Mouse (Mus musculus) liver, embryonic 16.5 days (tissue): Measurements from ENCODE around the gene Asap2. TPM values are rescaled to one million over a fixed set of nuclear protein-coding genes. Genes with fewer than 3 reads are reported as not detected.

Experiments used
- ATAC-seq: fragments of 200-750 bp; cut with Nextera tagmentation; 2 replicates; pipeline ENCODE4 v1.8.0; 2017; ENCODE audit warnings: low read depth, mild to moderate bottlenecking, moderate number of reproducible peaks, moderate library complexity
- H3K27ac ChIP-seq: fragments of 300-500 bp; sonication (generic); 2 replicates; pipeline ENCODE4 v1.5.1; 2014; ENCODE audit warnings: mild to moderate bottlenecking, low read length
- H3K27me3 ChIP-seq: fragments of 300-500 bp; sonication (generic); 2 replicates; pipeline ENCODE4 v1.6.1; 2014; ENCODE audit warnings: low read depth, low read length, mixed read lengths; ENCODE audit not compliant: control insufficient read depth, insufficient read depth
- H3K36me3 ChIP-seq: fragments of 300-500 bp; sonication (generic); 2 replicates; pipeline ENCODE4 v1.6.1; 2014; ENCODE audit warnings: mild to moderate bottlenecking; ENCODE audit not compliant: control insufficient read depth, insufficient read depth
- H3K4me1 ChIP-seq: fragments of 300-500 bp; sonication (generic); 2 replicates; pipeline ENCODE4 v1.6.1; 2014; ENCODE audit warnings: low read depth, low read length, mixed read lengths; ENCODE audit not compliant: control insufficient read depth
- H3K4me2 ChIP-seq: fragments of 300-500 bp; sonication (generic); 2 replicates; pipeline ENCODE4 v1.6.1; 2014; ENCODE audit warnings: low read depth, low read length, mixed read lengths
- H3K4me3 ChIP-seq: fragments of 300-500 bp; sonication (generic); 2 replicates; pipeline ENCODE4 v1.5.1; 2014; ENCODE audit warnings: low read depth, mild to moderate bottlenecking, low read length
- H3K9ac ChIP-seq: fragments of 300-500 bp; sonication (generic); 2 replicates; pipeline ENCODE4 v1.6.1; 2014; ENCODE audit warnings: low read depth, low read length
- H3K9me3 ChIP-seq: fragments of 300-500 bp; sonication (generic); replicated peaks from 2 replicates; pipeline ENCODE4 v1.6.1; 2016; ENCODE audit warnings: low read length; ENCODE audit not compliant: control insufficient read depth
- WGBS: fragments of 180-500 bp; shearing (Covaris S2); extraction: QIAGEN DNeasy Blood & Tissue Kit; methylation state at CpG from one replicate; pipeline ENCODE4 v1.1.7; 2014; ENCODE audit not compliant: insufficient replicate concordance; 5-methylcytosine and 5-hydroxymethylcytosine counted together
- polyA plus RNA-seq: library from polyadenylated mRNA; unstranded; fragments of >200 nt; fragmentation: Nextera tagmentation; extraction: Ambion mirVana; gene quantifications from 2 replicates; pipeline ENCODE4 v1.2.1, GENCODE M21; 2015

Asap2 gene
- polyA plus RNA-seq, 1 experiment from 2014 or later: 1.5 TPM

DNA sequence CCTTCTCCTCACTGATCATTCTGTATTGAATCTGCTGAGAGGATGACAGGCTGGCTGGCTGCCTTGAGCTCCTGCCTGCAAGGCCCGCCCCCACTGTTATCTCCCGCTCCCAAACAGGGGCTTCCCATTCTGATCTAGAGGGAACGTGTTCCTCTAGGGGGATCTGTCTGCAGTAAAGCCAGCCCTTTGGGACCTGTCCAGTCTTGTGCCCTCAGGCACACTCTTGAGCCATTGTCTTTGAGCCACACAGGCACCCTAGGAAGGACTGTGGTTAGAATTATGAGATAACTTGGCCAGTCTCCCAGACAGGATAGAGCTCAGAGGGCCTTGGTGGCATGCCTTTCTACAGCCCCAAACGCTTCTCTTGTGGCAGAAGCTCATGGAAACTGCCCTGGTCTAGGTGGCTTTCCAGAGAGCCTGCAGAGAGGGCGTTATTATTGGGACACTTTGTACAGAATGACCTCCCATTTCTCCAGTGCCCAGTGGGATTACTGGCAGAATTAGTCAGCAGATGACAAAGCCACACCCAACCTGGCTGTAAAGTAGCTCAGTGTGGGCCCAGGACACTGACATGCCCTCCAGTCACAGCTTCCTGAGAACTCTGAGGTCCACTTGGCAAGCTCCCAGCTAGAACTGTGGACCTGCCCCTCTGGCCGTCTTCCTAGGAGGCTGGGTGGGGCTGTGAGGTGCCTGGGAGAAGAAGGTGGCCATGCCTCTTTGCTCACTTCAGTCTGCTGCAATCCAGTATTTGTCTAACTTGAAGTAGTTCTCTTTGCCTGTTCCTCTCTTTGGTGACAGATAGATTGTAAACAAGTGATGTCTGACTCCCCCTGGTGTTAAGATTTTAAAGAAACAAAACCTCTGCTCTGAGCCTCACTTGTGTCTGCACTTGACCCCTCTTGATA lies 237.1 kb downstream of the Asap2 start:
- no peaks in the 10 kb centered on the region for H3K36me3 ChIP-seq
- no peak overlapping the region; the same call in 1 of the 2 replicates for H3K9ac ChIP-seq
- peaks cover 23% of the 10 kb centered on the region for H3K4me1 ChIP-seq
- 23% methylated on average over 6 of the region's 6 CpGs for WGBS
- H3K9me3 ChIP-seq: no peaks in the 10 kb centered on the region
- H3K27ac ChIP-seq: 0 out of 2 replicates have a peak overlapping the region, but pooled peaks have one; percentile 31
- H3K4me2 ChIP-seq: no peak overlapping the region
- no peaks in the 10 kb centered on the region for H3K27me3 ChIP-seq
- peak; percentile 54 for ATAC-seq
- no peak overlapping the region for H3K4me3 ChIP-seq

- no peak overlapping the region for H3K9ac ChIP-seq
- 29% methylated on average over 4 of the region's 4 CpGs for WGBS
- no peak overlapping the region for H3K4me3 ChIP-seq
- no peak overlapping the region for H3K4me2 ChIP-seq
- no peak overlapping the region for H3K27ac ChIP-seq
- no peaks in the 10 kb centered on the region for H3K36me3 ChIP-seq
- no peak for ATAC-seq
- no peaks in the 10 kb centered on the region for H3K9me3 ChIP-seq
- H3K27me3 ChIP-seq: no peaks in the 10 kb centered on the region
- peaks cover 23% of the 10 kb centered on the region for H3K4me1 ChIP-seq
Observed at GRCm38 (mm10) chr12:21228650-21229049, 238.4 kb downstream of the Asap2 start.

DNA sequence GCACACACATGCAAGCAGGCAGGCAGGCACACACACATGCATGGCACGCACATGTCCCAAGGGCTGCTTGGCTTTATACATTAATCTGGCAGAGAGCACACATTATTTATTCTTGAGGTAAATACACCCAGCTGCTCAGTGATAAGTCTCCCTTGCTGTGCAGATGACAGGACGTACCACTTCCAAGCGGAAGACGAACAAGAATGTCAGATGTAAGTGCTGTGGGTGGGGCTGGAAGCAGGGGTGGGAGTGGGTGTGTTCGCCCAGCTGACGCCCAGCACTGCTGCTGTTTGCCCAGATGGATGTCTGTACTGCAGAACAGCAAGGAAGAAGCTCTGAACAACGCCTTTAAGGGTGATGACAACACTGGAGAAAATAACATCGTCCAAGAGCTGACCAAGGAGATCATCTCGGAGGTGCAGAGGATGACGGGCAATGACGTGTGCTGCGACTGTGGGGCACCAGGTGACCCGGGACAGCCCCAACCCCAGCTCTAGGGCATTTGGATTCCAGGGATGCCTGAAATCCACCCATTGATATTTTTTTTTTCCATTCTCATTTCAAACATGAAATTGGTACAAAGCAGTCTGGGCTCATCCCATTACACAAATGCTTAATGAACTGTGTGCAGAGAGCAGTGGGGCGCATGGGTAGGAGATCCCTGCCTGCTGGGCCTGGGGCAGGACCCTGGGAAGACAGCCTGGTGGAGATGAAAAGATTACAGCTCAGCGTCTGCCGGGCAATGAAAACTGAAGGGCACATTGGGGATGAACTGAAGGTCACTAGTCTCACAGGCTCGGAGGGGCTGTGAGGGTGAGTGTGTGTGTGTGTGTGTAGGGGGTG lies 239.0 kb downstream of the Asap2 start:
- ATAC-seq: peak; percentile 65
- H3K9me3 ChIP-seq: no peaks in the 10 kb centered on the region
- H3K36me3 ChIP-seq: no peaks in the 10 kb centered on the region
- no peak overlapping the region for H3K4me3 ChIP-seq
- no peaks in the 10 kb centered on the region for H3K27me3 ChIP-seq
- H3K27ac ChIP-seq: no peak overlapping the region
- H3K9ac ChIP-seq: no peak overlapping the region
- H3K4me2 ChIP-seq: no peak overlapping the region
- 45% methylated on average over 17 of the region's 17 CpGs for WGBS
- H3K4me1 ChIP-seq: peaks cover 23% of the 10 kb centered on the region

DNA sequence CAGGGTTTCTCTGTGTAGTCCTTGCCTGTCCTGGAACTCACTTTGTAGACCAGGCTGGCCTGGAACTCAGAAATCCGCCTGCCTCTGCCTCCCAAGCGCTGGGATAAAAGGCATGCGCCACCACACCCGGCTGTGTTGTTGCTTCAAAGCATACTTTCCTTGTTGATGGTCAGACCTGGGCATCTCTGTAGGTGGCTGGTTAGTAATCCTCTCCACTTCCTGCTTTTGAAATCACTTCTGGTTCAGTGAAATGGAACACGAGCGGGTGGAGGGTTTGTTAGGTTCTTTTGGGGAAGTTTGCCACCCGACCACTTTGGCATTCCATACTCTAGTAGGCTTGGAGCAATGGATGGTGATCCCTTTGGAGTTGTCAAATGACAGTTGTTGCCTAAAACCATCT lies 243.5 kb downstream of the Asap2 start:
- no peak overlapping the region for H3K4me2 ChIP-seq

DNA sequence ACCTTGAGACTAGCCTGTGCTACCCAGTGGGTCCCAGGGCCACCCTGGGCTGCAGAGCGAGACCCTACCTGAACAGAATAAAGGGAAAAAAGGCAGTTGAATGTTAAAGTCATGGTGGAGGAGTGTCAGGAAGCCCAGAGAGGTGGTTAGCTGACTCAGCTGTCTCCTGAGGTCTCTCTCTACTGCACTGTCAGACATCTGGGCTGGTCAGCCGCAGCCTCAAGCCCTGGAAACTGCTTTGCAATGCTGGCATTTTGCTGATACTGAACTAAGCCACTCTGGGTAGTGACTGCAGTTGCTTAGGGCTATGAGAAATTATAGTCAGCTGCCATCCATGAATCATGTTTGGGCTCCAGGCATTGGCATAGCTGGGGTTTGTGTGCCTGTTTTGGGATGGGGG lies 244.3 kb downstream of the Asap2 start:
- no peak overlapping the region for H3K4me3 ChIP-seq
- H3K4me1 ChIP-seq: no peaks in the 10 kb centered on the region; the same call in 1 of the 2 replicates
- H3K27ac ChIP-seq: no peak overlapping the region
- H3K9ac ChIP-seq: no peak overlapping the region
- no peaks in the 10 kb centered on the region; the same call in 1 of the 2 replicates for H3K36me3 ChIP-seq
- H3K9me3 ChIP-seq: no peaks in the 10 kb centered on the region
- 37% methylated on average over 2 of the region's 2 CpGs for WGBS
- H3K4me2 ChIP-seq: no peak overlapping the region
- ATAC-seq: no peak
- no peaks in the 10 kb centered on the region for H3K27me3 ChIP-seq

More for the DNA sequence above, 243.5 kb downstream of the Asap2 start:
- no peak for ATAC-seq
- Histone ChIP-seq H3K27me3 (no peaks in the 10 kb centered on the region), H3K4me3 (no peak overlapping the region), H3K9me3 (no peaks in the 10 kb centered on the region), H3K36me3 (no peaks in the 10 kb centered on the region; the same call in 1 of the 2 replicates), H3K9ac (no peak overlapping the region), H3K4me1 (peaks cover 6% of the 10 kb centered on the region), H3K27ac (no peak overlapping the region)
- WGBS: 62% methylated on average over 7 of the region's 7 CpGs

DNA sequence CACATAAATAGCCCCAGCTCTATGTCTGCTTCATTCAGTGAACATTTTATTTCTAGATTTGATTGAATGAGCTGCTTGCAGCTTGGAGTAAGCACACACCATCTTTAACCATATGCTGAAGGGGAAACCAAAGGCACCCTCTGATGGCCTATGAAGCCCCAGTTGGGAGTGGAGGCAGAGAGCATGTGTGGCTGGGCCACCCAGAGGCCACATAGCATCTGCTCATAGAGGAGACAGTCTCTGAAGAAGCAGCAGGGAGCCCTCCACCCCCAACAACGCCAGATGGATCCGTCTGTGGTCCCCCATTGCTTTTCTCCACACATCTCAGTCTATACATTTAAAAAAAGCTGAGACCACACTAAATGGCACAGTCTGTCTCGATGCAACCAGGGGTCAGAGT lies 251.7 kb downstream of the Asap2 start:
- Histone ChIP-seq H3K27me3 (no peaks in the 10 kb centered on the region), H3K36me3 (no peaks in the 10 kb centered on the region; the same call in 1 of the 2 replicates), H3K27ac (no peak overlapping the region), H3K4me1 (no peaks in the 10 kb centered on the region), H3K4me3 (no peak overlapping the region), H3K9ac (no peak overlapping the region), H3K4me2 (no peak overlapping the region), H3K9me3 (no peaks in the 10 kb centered on the region)
- 65% methylated on average over 3 of the region's 3 CpGs for WGBS
- no peak for ATAC-seq

DNA sequence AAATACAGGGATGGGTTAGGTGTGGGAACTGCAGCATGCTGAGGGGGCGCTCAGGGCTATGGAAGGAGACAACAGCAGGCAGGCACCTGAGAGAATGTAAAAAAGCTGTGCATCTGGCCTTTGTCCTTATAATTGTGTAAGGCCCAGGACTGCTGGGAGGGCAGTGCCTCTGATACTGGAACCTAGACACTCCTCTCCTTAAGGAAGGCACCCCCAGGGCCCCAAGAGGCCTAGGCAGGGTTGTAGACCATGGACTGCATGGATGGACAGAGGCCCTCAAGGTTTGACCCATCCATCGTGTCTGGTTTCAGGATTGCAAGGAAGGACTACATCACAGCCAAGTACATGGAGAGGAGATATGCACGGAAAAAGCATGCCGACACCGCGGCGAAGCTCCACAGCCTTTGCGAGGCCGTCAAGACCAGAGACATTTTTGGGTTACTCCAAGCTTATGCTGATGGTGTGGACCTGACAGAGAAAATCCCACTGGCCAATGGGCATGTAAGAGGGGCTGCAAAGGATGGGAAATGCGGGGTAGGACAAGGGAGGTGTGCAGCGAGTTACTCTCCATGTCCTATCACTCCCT lies 254.2 kb downstream of the Asap2 start:
- Histone ChIP-seq H3K9ac (no peak overlapping the region), H3K4me1 (no peaks in the 10 kb centered on the region), H3K4me3 (no peak overlapping the region), H3K36me3 (no peaks in the 10 kb centered on the region), H3K4me2 (no peak overlapping the region), H3K9me3 (no peaks in the 10 kb centered on the region), H3K27ac (no peak overlapping the region), H3K27me3 (no peaks in the 10 kb centered on the region)
- no peak for ATAC-seq
- WGBS: 83% methylated on average over 11 of the region's 11 CpGs

DNA sequence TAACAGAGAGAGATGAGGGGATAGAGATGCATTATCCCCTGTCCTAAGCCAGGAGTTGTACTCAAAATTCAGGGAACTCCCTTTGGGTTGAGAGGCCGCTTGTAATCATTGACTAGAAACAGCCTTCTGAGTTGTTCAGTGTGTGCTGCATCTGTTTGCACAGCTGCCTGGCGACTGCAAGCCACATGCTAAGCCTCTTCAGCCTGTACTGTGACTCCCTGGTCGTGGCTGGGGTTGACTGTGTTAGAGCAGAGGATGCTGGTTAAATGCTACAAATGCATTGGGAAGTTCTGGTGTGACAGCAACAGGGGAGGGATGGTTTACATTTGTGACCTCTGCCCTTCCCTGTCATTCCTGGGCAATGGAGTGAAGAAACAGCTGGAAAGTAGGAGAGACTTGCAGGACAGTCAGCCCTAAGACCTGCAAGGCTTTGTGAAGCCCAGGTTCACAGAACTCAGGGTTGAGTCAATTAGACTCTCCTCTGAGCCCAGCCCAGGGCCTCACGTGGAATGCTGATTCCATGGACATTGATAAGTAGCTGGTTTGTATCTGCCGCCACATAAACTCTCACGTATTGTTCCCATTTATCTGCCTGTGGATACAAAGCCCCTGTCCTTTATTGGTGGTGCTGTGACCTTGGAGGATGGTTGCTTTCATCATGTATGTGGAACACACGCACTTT lies 257.6 kb downstream of the Asap2 start:
- H3K4me1 ChIP-seq: no peaks in the 10 kb centered on the region
- H3K9me3 ChIP-seq: no peaks in the 10 kb centered on the region
- no peak overlapping the region for H3K27ac ChIP-seq
- H3K4me3 ChIP-seq: no peak overlapping the region
- no peaks in the 10 kb centered on the region for H3K27me3 ChIP-seq
- 61% methylated on average over 7 of the region's 7 CpGs for WGBS
- H3K4me2 ChIP-seq: no peak overlapping the region
- H3K36me3 ChIP-seq: peaks cover 7% of the 10 kb centered on the region
- peak; percentile 81 for ATAC-seq
- no peak overlapping the region for H3K9ac ChIP-seq
